Mouse (Mus musculus) E14TG2a.4 (cell line): Measurements from ENCODE around the gene Strn.
A peak's percentile ranks its signal among the peaks of the same experiment; 100 is the strongest.

Experiments used
- H3K27me3 ChIP-seq: 2 replicates; pipeline ENCODE4 v1.6.1; 2014; ENCODE audit warnings: low read length, control low read depth; ENCODE audit not compliant: insufficient read depth
- H3K36me3 ChIP-seq: 2 replicates; pipeline ENCODE4 v1.6.1; 2014; ENCODE audit warnings: low read length, control low read depth; ENCODE audit not compliant: insufficient read depth
- H3K4me1 ChIP-seq: replicated peaks from 2 replicates; pipeline ENCODE4 v1.6.1; 2014; ENCODE audit warnings: low read depth, low read length, control low read depth
- H3K4me3 ChIP-seq: replicated peaks from 2 replicates; pipeline ENCODE4 v1.5.1; 2014; ENCODE audit warnings: mild to moderate bottlenecking, low read length
- H3K9me3 ChIP-seq: 2 replicates; pipeline ENCODE4 v1.6.1; 2014; ENCODE audit warnings: low read length, control low read depth
- CTCF ChIP-seq: conservative IDR thresholded peaks from 2 replicates; pipeline ENCODE4 v1.5.1; 2014; ENCODE audit warnings: low read length
- NANOG ChIP-seq: IDR thresholded peaks from 2 replicates; pipeline ENCODE4 v1.6.1; 2014; ENCODE audit warnings: borderline replicate concordance, low read length, mixed read lengths
- POU5F1 ChIP-seq: IDR thresholded peaks from 2 replicates; pipeline ENCODE4 v1.6.1; 2014; ENCODE audit warnings: low read length, borderline replicate concordance

Gene Strn

GRCm38 (mm10) chr17:78620740-78621139 is 116.3 kb downstream of the Strn start:
- TF ChIP-seq POU5F1 (no peak), CTCF (no peak), NANOG (no peak)
- peaks cover 10% of the 10 kb centered on the region; the same call in 1 of the 2 replicates for H3K4me1 ChIP-seq

DNA sequence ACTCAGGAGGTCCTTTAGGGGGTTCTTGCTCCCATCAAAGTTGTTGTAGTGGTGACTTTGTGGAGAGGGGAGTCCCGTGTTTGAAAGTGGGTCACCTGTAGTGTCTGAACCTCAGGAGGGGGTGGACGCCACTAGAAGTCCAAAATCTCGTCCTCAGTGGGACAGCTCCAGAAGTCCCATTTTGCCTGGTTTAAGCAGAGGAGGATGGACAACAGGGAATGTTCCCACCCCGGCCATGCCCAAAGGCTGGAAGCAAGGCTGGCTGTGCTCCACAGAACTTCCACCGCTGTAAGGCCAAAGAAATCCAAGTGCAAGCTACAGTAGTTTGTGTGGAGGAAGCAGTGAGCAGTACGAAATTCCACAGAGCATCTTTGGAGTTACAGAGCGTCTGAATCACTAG is 117.0 kb downstream of the Strn start:
- H3K4me3 ChIP-seq, result no peak overlapping the region
- H3K27me3 ChIP-seq, result peaks cover 12% of the 10 kb centered on the region
- peaks cover 6% of the 10 kb centered on the region; the same call in 1 of the 2 replicates for H3K4me1 ChIP-seq
- no peaks in the 10 kb centered on the region for H3K9me3 ChIP-seq
- TF ChIP-seq POU5F1, result no peak
- TF ChIP-seq CTCF, result no peak
- no peak for TF ChIP-seq NANOG
- H3K36me3 ChIP-seq, result no peaks in the 10 kb centered on the region

More at GRCm38 (mm10) chr17:78620740-78621139, 116.3 kb downstream of the Strn start:
- Histone ChIP-seq H3K9me3 (no peaks in the 10 kb centered on the region), H3K36me3 (no peaks in the 10 kb centered on the region), H3K4me3 (no peak overlapping the region), H3K27me3 (peaks cover 16% of the 10 kb centered on the region)

- no peaks in the 10 kb centered on the region for H3K27me3 ChIP-seq
- TF ChIP-seq POU5F1 (no peak), NANOG (no peak)
- no peaks in the 10 kb centered on the region for H3K4me1 ChIP-seq
- H3K36me3 ChIP-seq, result no peaks in the 10 kb centered on the region
- no peak overlapping the region for H3K4me3 ChIP-seq
- H3K9me3 ChIP-seq, result no peaks in the 10 kb centered on the region
Measured at GRCm38 (mm10) chr17:78618164-78618693, 118.8 kb downstream of the Strn start.

GRCm38 (mm10) chr17:78615096-78615495 is 121.9 kb downstream of the Strn start:
- H3K4me1 ChIP-seq, result no peaks in the 10 kb centered on the region
- H3K36me3 ChIP-seq, result no peaks in the 10 kb centered on the region
- H3K9me3 ChIP-seq, result peaks cover 4% of the 10 kb centered on the region
- H3K4me3 ChIP-seq, result no peak overlapping the region
- TF ChIP-seq CTCF, result no peak
- no peak for TF ChIP-seq POU5F1
- no peak for TF ChIP-seq NANOG
- no peaks in the 10 kb centered on the region for H3K27me3 ChIP-seq

- H3K27me3 ChIP-seq, result no peaks in the 10 kb centered on the region
- H3K4me1 ChIP-seq, result no peaks in the 10 kb centered on the region
- TF ChIP-seq CTCF (no peak), NANOG (no peak), POU5F1 (no peak)
- no peaks in the 10 kb centered on the region for H3K36me3 ChIP-seq
- H3K4me3 ChIP-seq, result no peak overlapping the region
- peaks cover 4% of the 10 kb centered on the region for H3K9me3 ChIP-seq
Measured at GRCm38 (mm10) chr17:78614481-78614880, 122.5 kb downstream of the Strn start.

GRCm38 (mm10) chr17:78611117-78611516 is 125.9 kb downstream of the Strn start:
- Histone ChIP-seq H3K4me3 (no peak overlapping the region), H3K27me3 (no peaks in the 10 kb centered on the region), H3K9me3 (peaks cover 4% of the 10 kb centered on the region), H3K4me1 (peaks cover 10% of the 10 kb centered on the region), H3K36me3 (no peaks in the 10 kb centered on the region)
- TF ChIP-seq NANOG, result no peak
- no peak for TF ChIP-seq POU5F1
- peak; percentile 43 for TF ChIP-seq CTCF

DNA sequence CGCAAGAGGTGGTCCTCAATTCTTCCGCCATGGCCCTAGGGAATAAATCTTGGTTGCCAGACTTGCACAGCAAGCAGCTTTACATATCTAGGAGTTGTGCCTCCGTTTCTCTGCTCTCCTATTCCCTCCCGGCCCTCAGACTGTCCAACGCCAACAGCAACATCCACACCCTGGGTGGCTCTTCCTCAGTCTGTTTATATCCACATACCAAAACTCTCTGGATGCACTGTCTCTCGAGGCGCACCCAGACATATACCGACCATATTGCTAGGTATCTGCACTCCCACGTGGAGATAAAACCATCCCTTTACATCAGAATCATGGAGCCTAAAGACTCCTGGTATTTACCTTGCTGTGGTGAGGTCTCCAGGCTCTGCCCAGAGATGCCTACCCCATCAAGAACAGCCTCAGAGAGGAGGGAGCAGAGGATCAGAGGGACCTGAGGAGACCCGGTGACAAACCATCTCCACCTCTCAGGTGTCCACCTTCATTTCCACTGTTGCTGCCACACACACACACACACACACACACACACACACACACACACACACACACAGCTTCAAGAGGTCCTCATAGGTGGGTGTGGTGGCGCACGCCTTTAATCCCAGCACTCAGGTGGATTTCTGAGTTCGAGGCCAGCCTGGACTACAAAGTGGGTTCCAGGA is 127.7 kb downstream of the Strn start:
- Histone ChIP-seq H3K9me3 (peaks cover 4% of the 10 kb centered on the region), H3K27me3 (no peaks in the 10 kb centered on the region), H3K4me1 (peaks cover 10% of the 10 kb centered on the region), H3K36me3 (no peaks in the 10 kb centered on the region), H3K4me3 (no peak overlapping the region)
- no peak for TF ChIP-seq POU5F1
- TF ChIP-seq NANOG, result no peak
- no peak for TF ChIP-seq CTCF

GRCm38 (mm10) chr17:78608716-78609115 is 128.3 kb downstream of the Strn start:
- H3K27me3 ChIP-seq, result no peaks in the 10 kb centered on the region

More at GRCm38 (mm10) chr17:78608716-78609115, 128.3 kb downstream of the Strn start:
- H3K4me3 ChIP-seq, result 0 out of 2 replicates have a peak overlapping the region, but pooled peaks have one; percentile 7
- TF ChIP-seq CTCF (no peak), NANOG (no peak), POU5F1 (no peak)
- peaks cover 4% of the 10 kb centered on the region for H3K9me3 ChIP-seq
- H3K36me3 ChIP-seq, result no peaks in the 10 kb centered on the region
- peaks cover 10% of the 10 kb centered on the region for H3K4me1 ChIP-seq
